Mouse (Mus musculus) myocyte (in vitro differentiated cells): ENCODE data around the gene Pif1.

Experiments
- CEBPB ChIP-seq: IDR thresholded peaks from 2 replicates; pipeline ENCODE4 v1.6.1; 2011; ENCODE audit warnings: mild to moderate bottlenecking, moderate library complexity; ENCODE audit not compliant: poor library complexity, insufficient read depth, severe bottlenecking
- MAX ChIP-seq: IDR thresholded peaks from one replicate; pipeline ENCODE4 v1.6.1; 2011; ENCODE audit warnings: low read depth, mild to moderate bottlenecking, control low read depth
- POLR2A ChIP-seq: IDR thresholded peaks from one replicate; pipeline ENCODE4 v1.6.1; 2011; ENCODE audit warnings: low read depth, mild to moderate bottlenecking, control low read depth, moderate library complexity; ENCODE audit not compliant: insufficient read length
- USF1 ChIP-seq: IDR thresholded peaks from one replicate; pipeline ENCODE4 v1.6.1; 2011; ENCODE audit warnings: low read depth, mild to moderate bottlenecking, control low read depth, moderate library complexity

- TF ChIP-seq USF1: no peak
- no peak for TF ChIP-seq MAX
- TF ChIP-seq CEBPB: no peak
- no peak for TF ChIP-seq POLR2A
Observed at GRCm38 (mm10) chr9:65574513-65575392, 12.2 kb upstream of the Pif1 start.
